Mouse (Mus musculus): ENCODE results near the gene E4f1. TPM values are rescaled to one million over a fixed set of nuclear protein-coding genes. Genes with fewer than 3 reads are reported as not detected.

E4f1 gene
- total and polyA plus RNA-seq, 3 experiments = 10.2 to 43.7 (median 10.3) TPM

GRCm38 (mm10) chr17:24446590-24446989 lies 23.5 kb downstream of the E4f1 start:
- Histone ChIP-seq H3K4me1 (ENCODE audit: control insufficient read depth, insufficient read depth, low read length) (no peaks in the 10 kb centered on the region), H3K27me3 (ENCODE audit: control insufficient read depth, insufficient read depth, low read length) (no peaks in the 10 kb centered on the region), H3K36me3 (ENCODE audit: control insufficient read depth, insufficient read depth, low read length) (no peaks in the 10 kb centered on the region), H3K9ac (ENCODE audit: low read depth, low read length) (no peak overlapping the region), H3K4me3 (no peak overlapping the region), H3K27ac (no peak overlapping the region), H3K79me2 (replicated peaks; ENCODE audit: control insufficient read depth, insufficient read depth, low read length) (0 out of 2 replicates have a peak, but pooled peaks cover 2% of the 10 kb centered on the region)
- TF ChIP-seq EP300 (IDR thresholded peaks at IDR 0.05; ENCODE audit: insufficient read depth, low read depth, low read length) (no peak), CTCF (IDR thresholded peaks at IDR 0.05) (no peak), POLR2A (IDR thresholded peaks at IDR 0.05; ENCODE audit: insufficient read depth, low read depth, low read length) (no peak)
- 91% methylated on average over 8 of the region's 8 CpGs for WGBS
- DNase-seq = no peak
- intact Hi-C loops (cut with DNase I) = no loop called here

DNA sequence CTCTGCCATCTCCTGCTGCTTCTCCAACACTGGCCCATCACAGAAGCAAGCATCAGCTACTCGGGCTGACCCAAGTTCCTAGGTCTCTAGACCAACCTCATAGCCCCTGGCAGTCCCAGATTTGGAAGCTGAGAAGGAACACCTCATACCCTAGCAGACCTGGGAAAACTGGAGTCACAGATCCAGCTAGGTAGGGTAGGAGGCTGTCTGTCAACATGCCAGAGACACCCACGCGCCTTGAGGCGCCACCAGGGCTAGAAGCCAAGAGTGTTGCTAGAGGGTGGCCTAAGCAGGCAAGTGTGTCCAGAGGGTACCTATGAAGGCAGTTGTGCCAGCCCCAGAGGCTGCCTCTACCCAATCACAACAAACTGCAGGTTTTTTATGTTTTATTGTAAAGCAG lies 26.7 kb downstream of the E4f1 start:
- Histone ChIP-seq H3K27ac (no peak overlapping the region), H3K79me2 (replicated peaks; ENCODE audit: control insufficient read depth, insufficient read depth, low read length) (no peaks in the 10 kb centered on the region), H3K36me3 (ENCODE audit: control insufficient read depth, insufficient read depth, low read length) (no peaks in the 10 kb centered on the region), H3K9ac (ENCODE audit: low read depth, low read length) (no peak overlapping the region), H3K4me3 (no peak overlapping the region), H3K4me1 (ENCODE audit: control insufficient read depth, insufficient read depth, low read length) (no peaks in the 10 kb centered on the region), H3K27me3 (ENCODE audit: control insufficient read depth, insufficient read depth, low read length) (no peaks in the 10 kb centered on the region)
- no peak for DNase-seq
- 65% methylated on average over 4 of the region's 4 CpGs for WGBS
- intact Hi-C loops (cut with DNase I) = no loop called here
- no peak for TF ChIP-seq EP300 (IDR thresholded peaks at IDR 0.05; ENCODE audit: insufficient read depth, low read depth, low read length)
- no peak for TF ChIP-seq POLR2A (IDR thresholded peaks at IDR 0.05; ENCODE audit: insufficient read depth, low read depth, low read length)
- TF ChIP-seq CTCF (IDR thresholded peaks at IDR 0.05) = no peak

DNA sequence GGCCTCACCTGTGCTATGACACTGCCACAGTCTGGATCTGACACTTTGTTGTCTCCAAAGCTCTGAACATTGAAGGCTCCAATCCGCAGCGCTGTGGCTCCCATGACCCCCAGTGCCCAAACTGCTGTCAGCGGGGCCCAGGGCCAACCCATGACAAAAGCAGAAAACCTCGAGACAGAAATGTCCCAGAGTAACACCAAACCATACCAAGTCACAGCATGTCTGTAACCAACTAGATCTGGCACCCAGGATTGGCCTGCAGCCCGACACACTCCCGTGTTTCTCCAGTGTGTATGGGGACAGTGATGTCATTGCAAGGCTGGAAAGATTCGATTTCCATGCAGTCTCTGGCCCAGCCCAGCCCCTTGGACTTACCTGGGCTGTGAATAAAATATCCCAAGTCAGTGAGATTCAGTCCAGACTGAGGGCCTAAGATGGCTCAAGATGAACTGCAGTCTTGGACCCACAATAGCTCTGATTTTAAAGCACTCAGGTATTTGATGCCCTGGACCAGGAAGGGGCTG lies 27.4 kb downstream of the E4f1 start, which contains the start of gene Dnase1l2:
TSS of gene Dnase1l2 (minus strand) at position 474 of the 524 bp plus-strand sequence.
- WGBS = 55% methylated on average over 7 of the region's 7 CpGs

DNA sequence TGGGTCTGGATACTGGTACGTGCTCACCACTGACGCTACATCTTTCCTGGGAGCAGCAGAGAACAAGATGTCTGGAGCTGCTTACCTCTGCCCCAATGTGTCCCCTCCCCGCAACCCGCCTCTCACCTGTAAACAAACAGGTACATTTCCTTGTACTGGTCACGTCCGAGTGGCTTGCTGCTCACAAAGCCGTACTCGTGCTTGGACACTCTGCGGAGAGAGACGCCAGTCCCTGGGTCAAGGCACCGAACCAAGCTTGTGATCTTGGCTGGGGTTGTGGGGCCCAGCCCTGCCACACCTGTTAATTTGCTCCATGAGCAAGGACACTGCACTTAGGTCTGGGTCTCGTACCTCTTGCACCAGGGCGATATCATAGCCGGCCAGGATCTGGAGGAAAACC lies 28.0 kb downstream of the E4f1 start:
- Histone ChIP-seq H3K9ac (ENCODE audit: low read depth, low read length) (no peak overlapping the region), H3K27me3 (ENCODE audit: control insufficient read depth, insufficient read depth, low read length) (no peaks in the 10 kb centered on the region), H3K4me3 (no peak overlapping the region), H3K4me1 (ENCODE audit: control insufficient read depth, insufficient read depth, low read length) (no peaks in the 10 kb centered on the region), H3K36me3 (ENCODE audit: control insufficient read depth, insufficient read depth, low read length) (no peaks in the 10 kb centered on the region), H3K27ac (no peak overlapping the region), H3K79me2 (replicated peaks; ENCODE audit: control insufficient read depth, insufficient read depth, low read length) (no peaks in the 10 kb centered on the region)
- TF ChIP-seq POLR2A (IDR thresholded peaks at IDR 0.05; ENCODE audit: insufficient read depth, low read depth, low read length) (no peak), EP300 (IDR thresholded peaks at IDR 0.05; ENCODE audit: insufficient read depth, low read depth, low read length) (no peak), CTCF (IDR thresholded peaks at IDR 0.05) (no peak)
- intact Hi-C loops (cut with DNase I) = no loop called here
- WGBS = 89% methylated on average over 14 of the region's 14 CpGs
- DNase-seq = no peak

More for the DNA sequence above, 27.4 kb downstream of the E4f1 start, which contains the start of gene Dnase1l2:
- no peak for TF ChIP-seq EP300 (IDR thresholded peaks at IDR 0.05; ENCODE audit: insufficient read depth, low read depth, low read length)
- no peak for TF ChIP-seq POLR2A (IDR thresholded peaks at IDR 0.05; ENCODE audit: insufficient read depth, low read depth, low read length)
- no peak for TF ChIP-seq CTCF (IDR thresholded peaks at IDR 0.05)
- no peaks in the 10 kb centered on the region for H3K79me2 ChIP-seq (replicated peaks; ENCODE audit: control insufficient read depth, insufficient read depth, low read length)
- H3K4me3 ChIP-seq = no peak within 1 kb of the TSS
- no peaks in the 10 kb centered on the region for H3K36me3 ChIP-seq (ENCODE audit: control insufficient read depth, insufficient read depth, low read length)
- no peak within 1 kb of the TSS for H3K27ac ChIP-seq
- H3K4me1 ChIP-seq (ENCODE audit: control insufficient read depth, insufficient read depth, low read length) = no peaks in the 10 kb centered on the region
- no peak within 1 kb of the TSS for H3K9ac ChIP-seq (ENCODE audit: low read depth, low read length)
- no peaks in the 10 kb centered on the region for H3K27me3 ChIP-seq (ENCODE audit: control insufficient read depth, insufficient read depth, low read length)
- intact Hi-C loops (cut with DNase I) = no loop called here
- DNase-seq = no peak

DNA sequence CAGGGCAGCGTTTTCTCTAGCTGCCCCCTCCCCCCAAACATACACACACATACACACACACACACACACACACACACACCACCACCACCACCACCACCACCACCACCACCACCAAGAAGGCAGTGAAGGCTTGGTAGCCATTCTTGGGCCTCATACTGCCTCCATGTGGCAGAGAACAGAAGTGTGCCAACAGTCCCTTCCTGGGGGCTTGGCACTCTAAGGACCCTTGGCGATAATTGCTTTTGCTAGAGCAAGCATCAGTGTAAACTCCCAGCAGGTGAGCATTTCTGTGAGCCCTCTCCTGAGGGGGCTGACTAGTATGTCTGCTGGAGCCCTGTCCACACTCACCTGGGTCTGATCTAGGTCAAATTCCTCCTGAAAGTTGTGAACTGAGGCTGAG lies 29.0 kb downstream of the E4f1 start:
- Histone ChIP-seq H3K27me3 (ENCODE audit: control insufficient read depth, insufficient read depth, low read length) (no peaks in the 10 kb centered on the region), H3K27ac (no peak overlapping the region), H3K4me3 (no peak overlapping the region), H3K9ac (ENCODE audit: low read depth, low read length) (no peak overlapping the region), H3K4me1 (ENCODE audit: control insufficient read depth, insufficient read depth, low read length) (no peaks in the 10 kb centered on the region), H3K36me3 (ENCODE audit: control insufficient read depth, insufficient read depth, low read length) (no peaks in the 10 kb centered on the region), H3K79me2 (replicated peaks; ENCODE audit: control insufficient read depth, insufficient read depth, low read length) (no peaks in the 10 kb centered on the region)
- 28% methylated on average over 2 of the region's 2 CpGs for WGBS
- TF ChIP-seq CTCF (IDR thresholded peaks at IDR 0.05) (peak; percentile 34), EP300 (IDR thresholded peaks at IDR 0.05; ENCODE audit: insufficient read depth, low read depth, low read length) (no peak), POLR2A (IDR thresholded peaks at IDR 0.05; ENCODE audit: insufficient read depth, low read depth, low read length) (no peak)
- DNase-seq = no peak
- intact Hi-C loops (cut with DNase I) = no loop called here

- Histone ChIP-seq H3K9ac (ENCODE audit: low read depth, low read length) (no peak overlapping the region), H3K27me3 (ENCODE audit: control insufficient read depth, insufficient read depth, low read length) (no peaks in the 10 kb centered on the region), H3K79me2 (replicated peaks; ENCODE audit: control insufficient read depth, insufficient read depth, low read length) (no peaks in the 10 kb centered on the region), H3K36me3 (ENCODE audit: control insufficient read depth, insufficient read depth, low read length) (no peaks in the 10 kb centered on the region), H3K27ac (no peak overlapping the region), H3K4me1 (ENCODE audit: control insufficient read depth, insufficient read depth, low read length) (no peaks in the 10 kb centered on the region), H3K4me3 (no peak overlapping the region)
- WGBS = 83% methylated on average over 8 of the region's 8 CpGs
- no peak for DNase-seq
- TF ChIP-seq EP300 (IDR thresholded peaks at IDR 0.05; ENCODE audit: insufficient read depth, low read depth, low read length) = 0 out of 2 replicates have a peak, but pooled peaks have one; percentile 13
- TF ChIP-seq POLR2A (IDR thresholded peaks at IDR 0.05; ENCODE audit: insufficient read depth, low read depth, low read length) = no peak
- TF ChIP-seq CTCF (IDR thresholded peaks at IDR 0.05) = no peak
- intact Hi-C loops (cut with DNase I) = no loop called here
Measured at GRCm38 (mm10) chr17:24440377-24440776, 29.7 kb downstream of the E4f1 start.
